Mouse (Mus musculus): ENCODE data around the gene Stk17b.
"Not testable (repeated sequence)": the region's sequence is repeated elsewhere in the genome, so short reads cannot be mapped to it uniquely, and the experiment has no call there.

Gene Stk17b

DNA sequence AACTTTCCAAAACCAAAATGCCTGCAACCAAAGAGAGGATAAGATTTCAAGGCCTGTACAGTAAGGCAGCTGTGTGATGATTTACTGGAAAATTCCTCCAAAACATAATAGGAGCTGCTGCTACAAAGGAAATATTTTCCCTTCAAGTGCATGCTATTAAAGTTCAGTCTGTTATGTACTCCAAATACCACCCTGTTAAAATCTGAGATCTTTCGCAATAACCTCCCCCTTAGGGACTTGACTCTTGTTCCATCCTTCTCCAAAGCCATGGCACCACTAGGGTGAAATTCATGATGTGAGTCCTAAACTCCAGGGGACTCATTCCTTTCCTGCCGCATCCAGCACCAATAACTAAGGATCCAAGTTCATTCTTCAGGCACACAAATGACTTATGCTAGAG is 58.1 kb downstream of the Stk17b start:
- no peak for DNase-seq (ENCODE audit: low read depth)

GRCm38 (mm10) chr1:53721353-53721752 is 63.7 kb downstream of the Stk17b start:
- DNase-seq (ENCODE audit: low read depth) = peak; percentile 54

DNA sequence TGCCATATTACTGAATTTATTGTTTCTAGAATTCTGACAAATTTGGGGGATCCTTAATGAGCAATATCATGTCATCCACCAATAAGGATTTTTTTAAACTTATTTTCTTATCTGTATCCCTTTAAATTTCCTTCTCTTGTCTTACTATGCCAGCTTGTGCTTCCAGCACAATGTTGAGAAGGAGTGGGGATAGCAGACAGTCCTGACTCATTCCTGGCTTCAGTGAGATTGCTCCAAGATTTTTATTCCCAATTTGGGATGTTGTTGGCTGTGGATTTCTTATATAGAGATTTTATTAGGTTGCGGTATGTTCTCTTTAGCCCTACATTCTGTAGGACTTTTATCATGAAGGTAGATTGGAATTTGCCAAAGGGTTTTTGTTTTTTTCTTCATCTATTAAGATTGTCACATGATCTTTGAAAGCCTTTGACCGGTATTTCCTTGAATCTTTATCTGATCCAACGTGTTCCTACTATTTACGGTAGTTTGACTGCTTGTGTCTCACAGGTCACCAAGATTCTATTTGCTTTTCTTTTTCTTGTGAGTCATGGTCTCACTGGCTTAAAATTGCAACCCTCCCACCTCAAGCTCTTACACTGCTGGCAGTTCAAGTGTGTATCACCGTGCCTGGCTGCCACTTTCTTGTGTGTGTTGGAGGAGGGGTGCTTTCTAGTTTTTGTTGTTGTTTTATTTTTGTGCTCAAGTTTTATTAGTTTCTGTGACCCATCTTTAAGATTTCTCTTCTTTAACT is 64.2 kb downstream of the Stk17b start:
- peak; percentile 53 for DNase-seq (ENCODE audit: low read depth)

DNA sequence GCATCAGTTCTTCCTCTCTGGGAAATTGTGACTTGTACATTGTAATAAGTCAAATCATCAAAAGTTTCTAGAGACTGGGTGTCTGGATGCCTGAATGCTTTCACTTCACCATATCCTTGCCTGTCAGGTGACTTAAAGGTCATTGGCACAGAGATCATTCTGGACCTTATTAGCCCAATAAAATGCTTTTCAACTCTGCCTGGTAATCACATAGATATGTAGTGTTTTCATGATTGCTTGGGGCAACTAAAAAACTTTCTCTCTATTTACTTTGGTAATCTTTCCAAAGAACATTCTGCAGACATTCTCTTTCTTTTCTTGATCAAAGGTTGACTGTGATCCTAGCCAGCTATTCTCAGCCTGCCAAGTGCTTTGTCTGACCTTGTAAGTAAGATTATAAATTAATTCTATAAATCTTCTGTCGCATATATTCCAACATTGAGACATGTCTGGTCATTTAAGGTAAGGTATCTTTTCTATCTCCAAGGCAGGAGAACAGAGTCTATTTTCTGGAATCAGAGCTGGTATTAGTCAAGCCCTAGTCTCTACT is 69.0 kb downstream of the Stk17b start:
- DNase-seq (ENCODE audit: low read depth) = peak; percentile 61

- DNase-seq (ENCODE audit: low read depth) = peak; percentile 99
Observed at GRCm38 (mm10) chr1:53715446-53715845, 69.6 kb downstream of the Stk17b start.

GRCm38 (mm10) chr1:53713383-53713782 is 71.6 kb downstream of the Stk17b start:
- DNase-seq (ENCODE audit: low read depth) = not testable (repeated sequence)

- DNase-seq (ENCODE audit: low read depth) = no peak
Observed at GRCm38 (mm10) chr1:53711069-53711468, 74.0 kb downstream of the Stk17b start.

GRCm38 (mm10) chr1:53709602-53710001 is 75.4 kb downstream of the Stk17b start:
- not testable (repeated sequence) for DNase-seq (ENCODE audit: low read depth)

GRCm38 (mm10) chr1:53706431-53707361 is 78.3 kb downstream of the Stk17b start, which contains the start of gene Dnah7a:
TSS of gene Dnah7a (minus strand) at chr1:53706784.
- DNase-seq (ENCODE audit: low read depth) = no peak

All from NIH3T3 (cell line).